Mouse (Mus musculus) G1E (cell line): ENCODE data around the gene Smyd5.

Experiments used
- CTCF ChIP-seq: IDR thresholded peaks from 2 replicates; pipeline ENCODE4 v1.5.1; 2012; ENCODE audit warnings: low read depth, low read length, inconsistent platforms, mixed read lengths
- GATA1 ChIP-seq: IDR thresholded peaks from 2 replicates; pipeline ENCODE4 v1.6.1; 2012; ENCODE audit warnings: borderline replicate concordance, low read length, inconsistent platforms, mixed read lengths
- GATA2 ChIP-seq: IDR thresholded peaks from 2 replicates; pipeline ENCODE4 v1.6.1; 2012; ENCODE audit warnings: low read depth, low read length, inconsistent platforms, borderline replicate concordance
- POLR2AphosphoS5 ChIP-seq: IDR thresholded peaks from 2 replicates; pipeline ENCODE4 v1.6.1; 2012; ENCODE audit warnings: low read depth, low read length, inconsistent platforms; ENCODE audit not compliant: insufficient replicate concordance
- TAL1 ChIP-seq: conservative IDR thresholded peaks from 2 replicates; pipeline ENCODE4 v1.6.1; 2012; ENCODE audit warnings: low read depth, low read length, inconsistent platforms, mixed read lengths

DNA sequence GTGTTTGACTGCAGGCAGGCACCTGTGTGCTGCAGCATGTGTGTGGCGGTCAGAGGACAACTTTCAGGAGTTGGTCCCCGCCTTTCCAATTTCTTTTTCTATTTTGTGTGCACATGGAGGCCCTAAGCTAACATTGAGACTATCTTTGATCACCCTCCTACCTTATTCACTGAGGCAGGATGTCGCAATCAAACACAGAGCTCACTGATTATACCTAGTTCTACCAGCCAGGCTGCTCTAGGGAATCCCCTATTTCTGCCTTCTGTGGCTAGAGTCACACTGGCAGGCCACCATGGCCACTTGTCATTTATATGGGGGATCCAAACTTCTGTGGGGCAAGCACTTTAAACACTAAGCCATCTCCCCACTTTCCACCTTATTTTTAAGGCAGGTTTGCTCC is 57.9 kb downstream of the Smyd5 start:
- TF ChIP-seq GATA1 (no peak), CTCF (no peak), TAL1 (no peak), GATA2 (no peak), POLR2AphosphoS5 (no peak)
